Mouse (Mus musculus) right cerebral cortex, postnatal 36 days (tissue): ENCODE measurements around the gene Nhlrc3.

Experiments used
- DNase-seq, 2 experiments: peaks; one replicate each; pipeline ENCODE4 v3.0.0; 2022; ENCODE audit warnings: low spot score in 2 of 2, mixed read lengths in 1 of 2

Gene Nhlrc3

DNA sequence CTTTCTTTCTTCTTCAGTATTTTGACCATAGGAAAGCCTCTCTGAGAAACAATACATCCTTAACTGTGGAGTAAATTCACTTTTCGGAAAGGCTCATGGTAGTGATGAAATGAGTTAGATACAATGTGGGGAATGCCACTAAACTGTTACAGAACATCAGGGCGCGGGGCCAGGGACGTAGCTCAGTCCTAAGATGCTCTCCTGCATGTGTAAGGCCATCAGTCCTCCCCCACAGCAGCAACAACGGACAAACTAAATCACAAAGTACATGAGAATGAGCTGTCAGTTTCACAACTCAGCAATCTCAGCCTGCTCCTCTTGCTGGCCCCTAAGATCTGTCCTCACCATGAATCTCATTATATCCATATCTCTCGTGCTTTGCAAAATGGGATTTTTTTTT lies 8.6 kb downstream of the Nhlrc3 start:
- DNase-seq: no peak

DNA sequence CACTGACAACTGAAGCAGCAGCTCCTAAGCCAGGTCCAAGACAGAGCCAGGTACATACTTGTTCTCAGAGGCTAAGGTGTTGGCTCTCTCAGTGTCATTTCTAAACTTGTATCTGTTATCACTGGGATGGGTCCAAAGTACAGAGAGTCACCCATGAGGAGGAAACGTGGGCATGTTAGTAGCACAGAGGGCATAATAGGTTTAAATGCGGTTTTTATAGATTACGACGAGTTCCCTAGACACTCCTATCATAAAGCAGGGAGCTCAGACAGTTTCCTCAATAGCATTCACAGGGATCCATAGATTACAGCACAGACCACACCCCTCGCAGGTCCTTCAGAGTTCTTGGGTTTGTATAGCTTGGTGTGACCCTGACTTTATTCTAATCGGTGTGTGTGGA lies 9.1 kb downstream of the Nhlrc3 start:
- DNase-seq: no peak

DNA sequence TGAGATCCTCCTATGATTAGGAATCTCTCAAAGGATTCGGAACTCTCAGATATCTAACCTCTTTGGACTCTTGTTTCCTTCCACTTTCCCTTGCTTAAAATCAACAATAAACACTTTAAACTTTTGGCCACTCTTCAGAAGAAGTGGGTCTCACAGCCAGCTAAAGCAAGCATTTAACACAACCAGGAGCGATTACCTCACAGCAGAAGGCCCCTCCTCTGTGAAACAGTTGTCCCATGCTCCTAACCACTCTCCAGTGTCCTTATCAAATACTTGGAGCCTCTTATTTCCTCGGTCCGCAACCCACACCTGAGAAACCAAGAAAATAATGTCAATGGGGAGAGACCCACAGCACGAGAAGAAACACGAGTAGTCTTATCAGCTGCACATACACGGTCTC lies 9.8 kb downstream of the Nhlrc3 start:
- DNase-seq: no peak

DNA sequence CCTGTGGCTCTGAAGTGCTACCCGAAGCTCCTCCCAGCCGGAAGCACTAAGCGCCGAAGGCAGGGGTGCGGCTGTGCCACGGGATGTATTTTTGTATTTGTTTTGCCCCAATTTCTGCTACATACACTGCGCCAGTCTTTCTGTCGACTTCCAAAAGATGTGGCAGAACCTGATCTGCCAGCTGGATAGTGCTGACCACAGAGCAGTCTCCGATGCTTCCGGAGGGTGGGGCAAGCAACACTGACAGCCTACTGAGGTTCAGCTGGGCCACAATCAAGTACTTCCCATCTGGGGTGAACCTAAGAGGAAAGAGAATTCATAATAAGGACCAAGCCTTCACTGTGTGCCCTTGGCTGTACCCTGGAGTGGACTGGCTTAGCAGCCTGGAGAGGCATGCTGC lies 10.8 kb downstream of the Nhlrc3 start:
- DNase-seq: no peak

DNA sequence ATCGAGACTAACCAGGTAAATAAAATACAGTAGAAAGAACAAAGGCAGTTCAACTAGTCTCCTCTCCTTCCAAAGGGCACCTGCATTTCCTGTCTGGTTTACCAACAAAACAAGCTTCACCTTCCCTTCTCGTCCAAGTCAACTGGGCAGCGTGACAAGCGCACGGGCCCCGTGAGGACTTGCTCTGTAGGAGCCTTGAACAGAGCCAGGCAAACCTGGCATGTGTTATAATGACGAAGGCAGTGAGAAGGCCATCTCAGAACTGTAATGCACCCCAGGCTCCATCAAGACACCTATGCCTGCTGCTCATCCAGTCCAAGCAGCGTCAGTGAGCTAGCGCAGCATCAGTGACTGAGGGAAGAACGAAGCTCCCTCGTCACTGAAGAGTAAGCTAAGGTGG lies 12.5 kb downstream of the Nhlrc3 start:
- no peak for DNase-seq

DNA sequence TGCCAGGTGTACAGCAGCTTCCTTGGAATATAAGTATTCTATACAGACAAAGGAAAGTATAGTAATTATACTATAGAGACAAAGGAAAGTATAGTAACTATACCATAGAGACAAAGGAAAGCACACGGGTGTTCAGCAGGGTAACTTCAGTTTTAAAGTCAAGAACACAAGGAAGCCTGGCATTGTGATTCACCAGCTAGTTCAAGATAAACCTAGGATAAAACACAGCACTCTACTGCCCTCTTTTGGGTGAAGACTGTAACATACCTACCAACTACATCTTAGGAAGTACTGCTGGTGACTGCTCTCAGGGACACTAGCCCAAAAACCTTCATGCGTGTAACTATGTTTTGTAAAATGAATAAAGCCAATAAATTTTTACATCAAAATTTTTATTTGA lies 14.9 kb downstream of the Nhlrc3 start:
- DNase-seq: peak in 1 of 2 experiments; percentile 33

DNA sequence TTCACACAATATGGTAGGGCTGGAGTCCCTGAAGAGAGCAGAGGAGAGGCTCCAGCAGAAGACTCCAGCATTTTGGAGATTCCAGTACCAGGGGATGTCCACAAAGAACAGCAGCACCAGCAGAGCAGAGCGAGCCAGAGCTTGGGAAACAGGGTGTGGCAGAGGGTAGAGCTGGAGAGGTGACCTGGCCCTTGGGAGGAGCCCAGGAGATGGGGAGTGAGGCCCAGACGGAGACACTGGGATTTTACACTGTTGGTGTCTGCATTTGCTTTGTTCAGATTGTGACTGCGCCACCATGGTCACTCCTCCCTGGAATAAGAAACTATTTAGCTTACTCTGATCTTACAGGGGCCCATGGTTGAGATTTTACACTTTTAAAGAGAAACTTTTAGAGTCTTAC lies 16.3 kb downstream of the Nhlrc3 start:
- no peak for DNase-seq

DNA sequence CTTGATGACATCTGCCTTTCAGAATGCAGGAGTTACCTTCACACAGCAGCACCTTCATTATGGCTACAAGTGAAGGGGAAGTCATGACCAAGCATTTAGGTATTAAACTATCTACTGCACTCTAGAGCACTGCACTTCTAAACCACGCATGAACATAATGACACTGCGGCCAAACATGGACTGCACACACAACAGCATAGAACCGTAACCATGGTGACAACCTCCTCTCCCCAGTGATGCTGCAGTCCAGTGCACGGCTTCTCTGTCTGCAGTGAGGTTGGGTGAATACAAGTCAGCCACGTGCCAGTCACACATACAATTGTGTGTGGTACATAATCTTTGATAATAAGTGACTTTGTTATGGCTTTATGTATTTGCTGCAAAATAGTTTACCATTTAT lies 17.6 kb downstream of the Nhlrc3 start:
- DNase-seq: no peak

DNA sequence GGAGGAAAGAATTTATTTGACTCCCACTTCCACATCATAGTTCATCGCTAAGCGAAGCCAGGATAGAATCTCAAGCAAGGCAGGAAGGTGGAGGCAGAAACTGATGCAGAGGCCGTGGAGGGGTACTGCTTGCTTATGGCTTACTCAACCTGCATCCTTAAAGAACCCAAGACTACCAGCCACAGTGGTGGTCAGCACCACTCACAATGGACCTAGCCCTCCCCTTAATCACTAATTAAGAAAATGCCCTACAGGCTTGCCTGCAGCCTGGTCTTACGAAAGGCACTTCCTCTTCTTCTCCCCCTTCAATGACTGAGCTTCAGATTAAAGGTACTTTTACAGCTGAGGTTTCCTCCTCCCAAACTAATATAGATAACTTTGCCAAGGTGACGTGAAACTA lies 26.6 kb downstream of the Nhlrc3 start:
- DNase-seq: no peak

DNA sequence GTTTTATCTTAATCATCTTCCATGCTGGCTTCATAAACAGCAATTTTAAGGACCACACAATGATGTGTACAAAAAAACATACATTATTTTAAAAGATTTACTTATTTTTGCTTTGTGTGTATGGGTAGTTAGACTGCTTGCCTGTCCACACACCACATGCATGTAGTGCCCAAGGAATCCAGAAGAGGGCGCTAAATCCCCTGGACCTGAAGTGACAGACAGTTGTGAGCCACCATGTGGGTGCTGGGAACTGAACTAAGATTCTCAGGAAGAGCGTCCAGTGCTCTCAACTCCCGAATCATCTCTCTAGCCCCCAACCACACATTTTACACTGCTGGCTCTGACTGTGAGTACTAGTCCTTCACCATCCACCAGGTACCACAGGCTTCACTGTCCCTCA lies 28.5 kb downstream of the Nhlrc3 start:
- no peak for DNase-seq

DNA sequence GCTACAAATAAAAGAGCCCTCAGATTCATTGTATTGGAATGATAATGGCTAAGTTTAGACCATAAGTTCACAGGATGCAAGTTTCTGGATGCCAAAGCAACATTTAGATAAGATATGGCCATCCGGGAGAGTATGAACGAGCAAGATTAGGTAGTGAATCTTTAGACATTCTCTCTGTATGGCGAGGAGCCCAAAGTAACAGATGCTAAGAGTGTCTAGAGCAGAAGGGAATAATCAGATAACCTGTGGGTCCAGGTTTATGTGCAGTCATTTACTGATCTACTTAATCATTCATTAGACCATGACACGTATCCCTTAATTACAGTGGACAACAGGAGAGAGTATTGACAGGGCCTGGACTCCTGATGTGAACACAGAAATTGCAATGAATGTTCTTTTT lies 39.6 kb downstream of the Nhlrc3 start:
- no peak for DNase-seq

DNA sequence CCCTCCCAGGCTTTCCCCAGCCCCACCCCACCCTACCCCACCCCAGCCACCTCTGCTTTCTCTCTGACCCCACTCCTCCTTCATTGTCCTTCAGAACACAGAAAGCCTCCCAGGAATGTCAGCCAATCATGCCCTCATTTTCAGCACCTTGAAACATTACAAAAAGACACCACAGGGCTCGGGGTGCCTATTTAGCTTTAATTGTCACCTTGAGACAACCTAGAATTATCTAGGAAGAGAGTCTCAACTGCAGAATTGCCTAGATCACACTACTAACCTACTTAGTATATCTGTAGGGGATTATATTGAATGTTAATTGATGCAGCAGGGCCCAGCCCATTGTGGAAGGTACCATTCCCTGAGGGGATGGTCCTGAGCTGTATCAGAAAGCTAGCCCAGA lies 40.4 kb downstream of the Nhlrc3 start:
- DNase-seq: no peak

DNA sequence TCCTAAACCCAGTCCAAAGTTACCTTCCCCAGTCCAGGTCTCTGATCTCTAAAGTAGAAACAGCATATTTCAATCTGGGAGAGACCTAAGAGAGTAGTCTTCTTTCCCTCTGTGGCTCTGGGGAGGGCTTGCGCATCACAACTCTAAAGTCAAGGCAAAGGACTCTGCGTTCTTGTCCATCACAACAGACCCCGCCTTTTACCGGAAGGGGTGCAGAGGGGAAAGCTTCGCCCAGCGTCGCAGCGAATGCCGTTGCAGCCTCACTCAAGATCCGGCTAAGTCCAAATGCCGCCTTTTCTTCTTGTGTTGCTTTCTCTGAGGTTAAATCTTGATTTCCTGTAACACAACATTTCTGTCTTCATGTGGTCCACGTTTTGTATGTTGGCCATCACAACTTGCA lies 41.5 kb downstream of the Nhlrc3 start:
- DNase-seq: no peak

DNA sequence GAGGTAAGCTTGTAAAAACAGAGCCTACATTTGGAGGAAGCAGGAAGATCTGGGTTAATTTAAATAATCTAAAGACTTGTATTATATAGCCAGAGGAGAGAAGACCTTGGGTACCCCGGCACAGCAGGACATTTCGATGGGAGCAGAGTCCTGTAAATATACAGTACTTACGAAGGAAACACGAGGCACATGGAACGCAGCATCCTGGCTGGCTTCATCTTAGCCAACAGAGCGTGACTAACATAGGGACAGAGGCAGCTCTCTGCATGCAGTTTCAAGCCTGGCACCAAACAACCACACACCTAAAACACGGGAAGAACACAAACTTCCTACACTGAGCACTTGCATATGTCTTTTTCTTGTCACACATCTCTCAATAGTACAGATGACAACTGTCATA lies 45.4 kb downstream of the Nhlrc3 start:
- no peak for DNase-seq

DNA sequence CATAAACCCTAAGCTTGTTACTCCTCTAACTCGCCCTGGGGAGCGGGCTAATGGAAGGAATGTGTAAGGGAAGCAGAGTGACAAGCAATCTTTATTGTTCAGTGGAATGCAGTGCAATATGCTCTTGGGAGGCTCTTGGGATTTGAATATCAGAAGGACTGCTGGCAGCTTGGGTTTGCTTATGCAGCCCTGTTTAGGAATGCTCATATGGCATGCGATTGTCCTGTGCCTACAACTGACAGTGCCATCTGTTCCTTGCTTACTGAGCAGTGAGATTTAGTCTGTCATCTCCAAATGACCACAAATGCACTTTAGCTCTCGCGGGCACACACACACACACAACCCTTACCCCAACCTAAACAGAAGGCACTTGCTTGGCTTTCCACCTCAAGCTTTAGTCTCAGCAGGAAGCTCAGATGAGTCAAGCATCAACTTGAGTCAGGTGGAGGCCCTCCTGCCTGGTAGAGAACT lies 47.1 kb downstream of the Nhlrc3 start:
- peak; percentile 5 to 14 for DNase-seq

DNA sequence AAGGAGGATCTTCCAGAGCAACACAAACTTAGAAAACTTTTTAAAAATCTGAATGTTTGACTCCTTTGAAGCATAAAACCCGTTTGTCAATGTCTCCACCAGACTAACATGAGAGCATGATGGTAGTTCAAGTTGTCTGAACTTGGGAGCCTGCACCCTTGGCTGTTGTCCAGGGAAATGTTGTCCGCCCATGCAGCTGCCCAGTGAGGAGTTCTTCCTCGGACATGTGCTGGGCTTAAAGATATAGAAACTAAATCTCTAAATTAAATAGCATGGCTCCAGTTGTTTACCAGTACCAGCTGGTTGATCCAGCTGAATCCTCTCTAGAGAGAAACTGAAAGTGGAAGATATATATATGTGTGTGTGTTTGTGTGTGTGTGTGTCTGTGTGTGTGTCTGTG lies 49.2 kb downstream of the Nhlrc3 start:
- no peak for DNase-seq

DNA sequence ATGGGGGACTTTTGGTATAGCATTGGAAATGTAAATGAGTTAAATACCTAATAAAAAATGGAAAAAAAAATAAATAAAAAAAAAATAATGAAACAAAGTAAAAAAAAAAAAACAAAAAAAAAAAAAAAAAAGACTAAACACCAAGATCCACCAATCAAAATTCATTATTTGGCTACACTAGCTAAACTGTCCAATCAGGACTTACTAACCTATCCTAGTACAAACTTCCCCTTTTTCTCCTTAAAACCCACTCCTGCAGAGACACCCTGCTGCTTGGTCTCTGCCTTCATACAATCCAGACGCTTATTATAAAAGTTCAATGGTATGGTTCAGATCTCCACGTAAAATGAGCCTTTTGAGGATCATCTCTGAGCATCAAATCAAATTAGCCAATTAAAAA lies 49.7 kb downstream of the Nhlrc3 start:
- no peak for DNase-seq

DNA sequence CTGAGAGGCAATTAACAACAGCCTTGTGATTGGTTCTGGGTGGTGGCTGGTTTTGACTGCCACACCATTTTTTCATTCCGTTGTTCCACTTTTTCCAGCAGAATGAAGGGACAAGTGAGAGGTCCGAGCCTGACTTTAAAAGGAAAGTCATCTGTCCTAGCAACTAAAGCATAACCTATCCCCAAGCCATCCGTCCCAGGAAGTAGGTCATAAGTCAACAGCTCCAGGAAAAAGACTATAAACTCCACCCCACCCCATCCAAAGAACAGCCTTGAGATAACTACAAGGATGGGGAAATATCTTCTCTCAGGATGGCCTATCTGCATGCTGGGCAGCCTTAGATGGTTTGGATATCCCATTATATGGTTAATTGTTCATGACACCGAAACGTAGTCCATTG lies 50.9 kb downstream of the Nhlrc3 start:
- no peak for DNase-seq

DNA sequence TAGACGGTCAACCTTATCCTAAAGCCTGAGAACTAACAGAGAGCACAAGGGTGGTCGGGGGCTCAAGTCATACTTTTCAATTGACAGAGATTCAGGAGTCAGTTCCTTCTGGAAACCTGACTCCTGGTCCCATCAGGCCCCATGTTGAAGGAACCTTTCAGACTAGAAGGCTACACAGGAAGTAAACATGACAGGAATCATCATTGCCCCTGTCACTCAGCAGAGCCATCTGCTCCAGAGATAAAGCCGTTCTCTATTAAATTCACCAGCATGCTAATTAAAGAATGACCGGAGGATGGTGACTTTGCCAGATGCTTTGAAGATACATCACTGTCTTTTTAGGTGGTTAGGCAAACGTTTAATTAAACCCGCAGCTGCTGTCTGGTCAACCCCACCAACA lies 53.1 kb downstream of the Nhlrc3 start:
- DNase-seq: no peak

DNA sequence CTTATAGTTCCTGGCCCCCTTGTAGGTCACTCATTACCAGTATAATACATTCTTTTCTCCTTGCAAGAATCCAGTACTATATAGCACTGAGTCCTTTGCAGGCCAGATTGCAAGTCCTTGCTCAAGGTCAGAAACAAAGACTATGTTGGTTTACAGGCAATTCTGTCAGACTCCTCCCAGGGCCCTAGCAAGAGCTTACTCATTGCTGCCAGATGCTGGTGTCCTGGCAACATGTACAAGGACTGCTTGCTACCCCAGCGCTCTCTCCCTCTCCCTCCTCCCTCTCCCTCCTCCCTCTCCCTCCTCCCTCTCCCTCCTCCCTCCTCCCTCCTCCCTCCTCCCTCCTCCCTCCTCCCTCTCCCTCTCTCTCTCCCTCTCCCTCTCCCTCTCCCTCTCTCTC lies 56.0 kb downstream of the Nhlrc3 start:
- no peak for DNase-seq
